In genomic region chr7:126897390-126898101, GRCm38 (mm10) we compare ENCODE assay signal across 8 mouse cellular contexts. TPM values are rescaled to one million over a fixed set of nuclear protein-coding genes. Genes with fewer than 3 reads are reported as not detected.
A peak's percentile ranks its signal among the peaks of the same experiment; 100 is the strongest.
DNase-seq lines count a peak whose midpoint lies in the region; ATAC-seq and TF ChIP-seq lines count a peak whose summit lies in the region.

No protein-coding gene starts in this region.

- H3K4me1 ChIP-seq in G1E (ENCODE audit: insufficient read depth, low read depth, low read length) = peaks cover 36% of the 10 kb centered on the region
- H3K4me1 ChIP-seq in forebrain, embryonic 13.5 days = peaks cover 18% of the 10 kb centered on the region
- peaks cover 9% of the 10 kb centered on the region; the same call in 1 of the 2 replicates for H3K4me1 ChIP-seq in hindbrain, postnatal 0 days (ENCODE audit: insufficient read depth, low read length)
- H3K4me1 ChIP-seq in liver, postnatal 0 days (ENCODE audit: insufficient read depth) = peaks cover 21% of the 10 kb centered on the region
- H3K4me1 ChIP-seq in neural tube, embryonic 12.5 days = peaks cover 14% of the 10 kb centered on the region

- H3K36me3 ChIP-seq in G1E (replicated peaks) = peaks cover 36% of the 10 kb centered on the region
- no peaks in the 10 kb centered on the region; the same call in 1 of the 2 replicates for H3K36me3 ChIP-seq in forebrain, embryonic 13.5 days (ENCODE audit: poor library complexity, severe bottlenecking)
- no peaks in the 10 kb centered on the region for H3K36me3 ChIP-seq in hindbrain, postnatal 0 days (ENCODE audit: insufficient read depth, low read length)
- H3K36me3 ChIP-seq in liver, postnatal 0 days (replicated peaks; ENCODE audit: insufficient read depth, low read length) = peaks cover 7% of the 10 kb centered on the region
- no peaks in the 10 kb centered on the region for H3K36me3 ChIP-seq in neural tube, embryonic 12.5 days

- peak overlapping the region; percentile 87 for H3K9ac ChIP-seq in forebrain, embryonic 13.5 days
- H3K9ac ChIP-seq in hindbrain, postnatal 0 days (replicated peaks; ENCODE audit: low read length) = peak overlapping the region; percentile 69
- H3K9ac ChIP-seq in liver, postnatal 0 days (replicated peaks) = peak overlapping the region; percentile 78
- peak overlapping the region; percentile 76 for H3K9ac ChIP-seq in neural tube, embryonic 12.5 days

- DNase-seq in A20 (ENCODE audit: low read depth, low spot score) (peak; percentile 77), G1E (ENCODE audit: low spot score) (peak; percentile 66)
- peak; percentile 25 for DNase-seq in hindbrain, postnatal 0 days (ENCODE audit: low spot score)
- DNase-seq in liver, postnatal 0 days = peak; percentile 39
- no peak for DNase-seq in frontal cortex, postnatal 14 days (ENCODE audit: low spot score in 2 of 2)
- DNase-seq in ovary, postnatal 36 days (ENCODE audit: low spot score) = no peak

- peak overlapping the region; percentile 63 for H3K27ac ChIP-seq in forebrain, embryonic 13.5 days
- H3K27ac ChIP-seq in hindbrain, postnatal 0 days = peak overlapping the region; percentile 84
- peak overlapping the region; percentile 90 for H3K27ac ChIP-seq in liver, postnatal 0 days (ENCODE audit: low read depth)
- 0 out of 2 replicates have a peak overlapping the region, but pooled peaks have one; percentile 42 for H3K27ac ChIP-seq in neural tube, embryonic 12.5 days

- TF ChIP-seq EP300 in liver, postnatal 0 days (IDR thresholded peaks at IDR 0.05; ENCODE audit: low read depth) = no peak

- peak overlapping the region; percentile 75 for H3K4me2 ChIP-seq in forebrain, embryonic 13.5 days
- peak overlapping the region; percentile 71 for H3K4me2 ChIP-seq in hindbrain, postnatal 0 days (ENCODE audit: low read depth, low read length)
- peak overlapping the region; percentile 95 for H3K4me2 ChIP-seq in liver, postnatal 0 days (ENCODE audit: low read depth, low read length)
- H3K4me2 ChIP-seq in neural tube, embryonic 12.5 days (replicated peaks) = peak overlapping the region; percentile 78

- WGBS in forebrain, embryonic 13.5 days = 23% methylated on average over 16 of the region's 16 CpGs
- 22% methylated on average over 15 of the region's 16 CpGs for WGBS in hindbrain, postnatal 0 days
- 9% methylated on average over 15 of the region's 16 CpGs for WGBS in liver, postnatal 0 days (ENCODE audit: insufficient replicate concordance)
- 27% methylated on average over 16 of the region's 16 CpGs for WGBS in neural tube, embryonic 12.5 days

- no peak for TF ChIP-seq CTCF in G1E (IDR thresholded peaks at IDR 0.05; ENCODE audit: low read depth, low read length)
- no peak for TF ChIP-seq CTCF in hindbrain, postnatal 0 days (IDR thresholded peaks at IDR 0.05; ENCODE audit: low read depth)
- no peak for TF ChIP-seq CTCF in liver, postnatal 0 days (IDR thresholded peaks at IDR 0.05; ENCODE audit: low read depth)

- peaks cover 2% of the 10 kb centered on the region; the same call in 1 of the 2 replicates for H3K27me3 ChIP-seq in G1E (ENCODE audit: insufficient read depth, low read length)
- H3K27me3 ChIP-seq in forebrain, embryonic 13.5 days = no peaks in the 10 kb centered on the region
- no peaks in the 10 kb centered on the region for H3K27me3 ChIP-seq in hindbrain, postnatal 0 days (ENCODE audit: insufficient read depth, low read length)
- H3K27me3 ChIP-seq in liver, postnatal 0 days (ENCODE audit: insufficient read depth, low read length) = no peaks in the 10 kb centered on the region
- H3K27me3 ChIP-seq in neural tube, embryonic 12.5 days (replicated peaks) = no peaks in the 10 kb centered on the region

- ATAC-seq in G1E (ENCODE audit: extremely low read depth, insufficient number of reproducible peaks, low FRiP score, poor library complexity, severe bottlenecking) = peak; percentile 36; the same call in 1 of the 2 replicates
- ATAC-seq in forebrain, embryonic 13.5 days = no peak; the same call in 1 of the 2 replicates
- no peak; the same call in none of the 2 replicates for ATAC-seq in hindbrain, postnatal 0 days
- ATAC-seq in liver, postnatal 0 days = peak; percentile 59
- peak; percentile 88 for ATAC-seq in neural tube, embryonic 12.5 days (ENCODE audit: low FRiP score, low read depth)

- H3K4me3 ChIP-seq in G1E (ENCODE audit: low read depth, low read length) = peak overlapping the region; percentile 86
- peak overlapping the region; percentile 65 for H3K4me3 ChIP-seq in forebrain, embryonic 13.5 days
- H3K4me3 ChIP-seq in hindbrain, postnatal 0 days (ENCODE audit: low read length) = peak overlapping the region; percentile 48
- peak overlapping the region; percentile 72 for H3K4me3 ChIP-seq in liver, postnatal 0 days (ENCODE audit: low read depth, low read length)
- H3K4me3 ChIP-seq in neural tube, embryonic 12.5 days = peak overlapping the region; percentile 59

- H3K9me3 ChIP-seq in G1E (replicated peaks) = no peaks in the 10 kb centered on the region
- H3K9me3 ChIP-seq in forebrain, embryonic 13.5 days (replicated peaks) = no peaks in the 10 kb centered on the region
- H3K9me3 ChIP-seq in hindbrain, postnatal 0 days (ENCODE audit: low read length) = no peaks in the 10 kb centered on the region
- H3K9me3 ChIP-seq in liver, postnatal 0 days (ENCODE audit: low read length) = no peaks in the 10 kb centered on the region
- no peaks in the 10 kb centered on the region for H3K9me3 ChIP-seq in neural tube, embryonic 12.5 days

RNA-seq across cellular contexts. Expression of gene Taok2, which starts 13.0 kb away (rescaled TPM):
- 42.9 and 53.6 TPM in 2 replicates for total RNA-seq in G1E (2014; fragmentation: Nextera tagmentation)
- 36.2 and 38.3 TPM in 2 replicates for total RNA-seq in G1E (2017)
- 181 and 222 TPM in 2 replicates for polyA plus RNA-seq in G1E (2012)
- polyA plus RNA-seq in forebrain, embryonic 13.5 days (2015; fragmentation: Nextera tagmentation; extraction: Ambion mirVana) = 51.9 and 60.0 TPM in 2 replicates
- total RNA-seq in hindbrain, postnatal 0 days (2014; rRNA removed) = 140 and 143 TPM in 2 replicates
- polyA plus RNA-seq in hindbrain, postnatal 0 days (2015; fragmentation: Nextera tagmentation; extraction: Ambion mirVana) = 41.0 and 43.7 TPM in 2 replicates
- polyA plus RNA-seq in liver, postnatal 0 days (2015; fragmentation: Nextera tagmentation; extraction: Ambion mirVana) = 7.5 and 8.7 TPM in 2 replicates
- 57.5 and 59.1 TPM in 2 replicates for polyA plus RNA-seq in neural tube, embryonic 12.5 days (2016; fragmentation: Nextera tagmentation; extraction: Ambion mirVana)

RNA-seq across cellular contexts. Expression of gene Tmem219, which starts 25.2 kb away (rescaled TPM):
- total RNA-seq in G1E (2014; fragmentation: Nextera tagmentation) (33.6 and 38.7 TPM in 2 replicates), G1E (2017) (32.9 and 42.2 TPM in 2 replicates)
- 66.6 and 86.4 TPM in 2 replicates for polyA plus RNA-seq in G1E (2012)
- 30.5 and 35.3 TPM in 2 replicates for polyA plus RNA-seq in forebrain, embryonic 13.5 days (2015; fragmentation: Nextera tagmentation; extraction: Ambion mirVana)
- total RNA-seq in hindbrain, postnatal 0 days (2014; rRNA removed) = 45.9 and 47.0 TPM in 2 replicates
- polyA plus RNA-seq in hindbrain, postnatal 0 days (2015; fragmentation: Nextera tagmentation; extraction: Ambion mirVana) = 35.1 and 39.1 TPM in 2 replicates
- 35.6 and 38.4 TPM in 2 replicates for polyA plus RNA-seq in liver, postnatal 0 days (2015; fragmentation: Nextera tagmentation; extraction: Ambion mirVana)
- polyA plus RNA-seq in neural tube, embryonic 12.5 days (2016; fragmentation: Nextera tagmentation; extraction: Ambion mirVana) = 21.7 and 22.0 TPM in 2 replicates

RNA-seq across cellular contexts. Expression of gene Kctd13, which starts 31.1 kb away (rescaled TPM):
- total RNA-seq in G1E (2014; fragmentation: Nextera tagmentation) (22.4 and 25.3 TPM in 2 replicates), G1E (2017) (6.2 and 8.6 TPM in 2 replicates)
- 23.4 and 30.7 TPM in 2 replicates for polyA plus RNA-seq in G1E (2012)
- 69.4 and 69.8 TPM in 2 replicates for polyA plus RNA-seq in forebrain, embryonic 13.5 days (2015; fragmentation: Nextera tagmentation; extraction: Ambion mirVana)
- total RNA-seq in hindbrain, postnatal 0 days (2014; rRNA removed) = 113 and 128 TPM in 2 replicates
- 124 and 129 TPM in 2 replicates for polyA plus RNA-seq in hindbrain, postnatal 0 days (2015; fragmentation: Nextera tagmentation; extraction: Ambion mirVana)
- 4.4 and 4.6 TPM in 2 replicates for polyA plus RNA-seq in liver, postnatal 0 days (2015; fragmentation: Nextera tagmentation; extraction: Ambion mirVana)
- 62.1 and 62.8 TPM in 2 replicates for polyA plus RNA-seq in neural tube, embryonic 12.5 days (2016; fragmentation: Nextera tagmentation; extraction: Ambion mirVana)

RNA-seq across cellular contexts. Expression of gene Ino80e, which starts 35.4 kb away (rescaled TPM):
- total RNA-seq in G1E (2014; fragmentation: Nextera tagmentation) = 106 and 136 TPM in 2 replicates
- 50.7 and 60.3 TPM in 2 replicates for total RNA-seq in G1E (2017)
- 893 and 1,187 TPM in 2 replicates for polyA plus RNA-seq in G1E (2012)
- 94.9 and 96.2 TPM in 2 replicates for polyA plus RNA-seq in forebrain, embryonic 13.5 days (2015; fragmentation: Nextera tagmentation; extraction: Ambion mirVana)
- 61.0 and 66.9 TPM in 2 replicates for total RNA-seq in hindbrain, postnatal 0 days (2014; rRNA removed)
- polyA plus RNA-seq in hindbrain, postnatal 0 days (2015; fragmentation: Nextera tagmentation; extraction: Ambion mirVana) = 85.2 and 85.5 TPM in 2 replicates
- 17.2 and 20.6 TPM in 2 replicates for polyA plus RNA-seq in liver, postnatal 0 days (2015; fragmentation: Nextera tagmentation; extraction: Ambion mirVana)
- polyA plus RNA-seq in neural tube, embryonic 12.5 days (2016; fragmentation: Nextera tagmentation; extraction: Ambion mirVana) = 86.4 and 88.0 TPM in 2 replicates

RNA-seq across cellular contexts. Expression of gene Hirip3, which starts 35.8 kb away (rescaled TPM):
- 46.8 and 53.2 TPM in 2 replicates for total RNA-seq in G1E (2014; fragmentation: Nextera tagmentation)
- 90.4 and 115 TPM in 2 replicates for total RNA-seq in G1E (2017)
- polyA plus RNA-seq in G1E (2012) = 158 and 159 TPM in 2 replicates
- polyA plus RNA-seq in forebrain, embryonic 13.5 days (2015; fragmentation: Nextera tagmentation; extraction: Ambion mirVana) = 47.7 and 49.1 TPM in 2 replicates
- total RNA-seq in hindbrain, postnatal 0 days (2014; rRNA removed) = 4.3 and 9.4 TPM in 2 replicates
- 20.6 and 21.1 TPM in 2 replicates for polyA plus RNA-seq in hindbrain, postnatal 0 days (2015; fragmentation: Nextera tagmentation; extraction: Ambion mirVana)
- polyA plus RNA-seq in liver, postnatal 0 days (2015; fragmentation: Nextera tagmentation; extraction: Ambion mirVana) = 6.5 and 7.2 TPM in 2 replicates
- polyA plus RNA-seq in neural tube, embryonic 12.5 days (2016; fragmentation: Nextera tagmentation; extraction: Ambion mirVana) = 29.1 and 33.5 TPM in 2 replicates

Comparison
In these comparisons a context has a peak if more than half of its experiments do, and no peak if none do; other contexts are left out.
1. DNase-seq: peak in A20 (single experiment), G1E (single experiment), hindbrain, postnatal 0 days (single experiment) and liver, postnatal 0 days (single experiment); none in frontal cortex, postnatal 14 days (0 of 2) and ovary, postnatal 36 days (single experiment).
2. ATAC-seq: peak in G1E (single experiment), liver, postnatal 0 days (single experiment) and neural tube, embryonic 12.5 days (single experiment); none in forebrain, embryonic 13.5 days (single experiment) and hindbrain, postnatal 0 days (single experiment).
3. Peak in every context shown above with its lines, with median percentiles within 50 percentile points of each other: H3K4me3 ChIP-seq, H3K27ac ChIP-seq, H3K4me2 ChIP-seq and H3K9ac ChIP-seq.